Mouse (Mus musculus) neural tube, embryonic 11.5 days (tissue): ENCODE results near the gene Olfr993. TPM values are rescaled to one million over a fixed set of nuclear protein-coding genes. Genes with fewer than 3 reads are reported as not detected.

ENCODE experiments used
- ATAC-seq: fragments of 200-750 bp; cut with Nextera tagmentation; 2 replicates; pipeline ENCODE4 v1.8.0; 2017; ENCODE audit warnings: moderate number of reproducible peaks, mild to moderate bottlenecking, moderate TSS enrichment, moderate library complexity; ENCODE audit not compliant: insufficient read depth, low FRiP score, low TSS enrichment
- DNase-seq: peaks from one replicate; pipeline ENCODE4 v3.0.0-alpha.2; 2015; ENCODE audit warnings: low spot score
- H3K27ac ChIP-seq: fragments of 300-500 bp; sonication (generic); 2 replicates; pipeline ENCODE4 v1.5.1; 2014; ENCODE audit warnings: low read depth, mild to moderate bottlenecking, low read length
- H3K27me3 ChIP-seq: fragments of 300-500 bp; sonication (generic); 2 replicates; pipeline ENCODE4 v1.6.1; 2014; ENCODE audit warnings: mild to moderate bottlenecking, low read length, mixed read lengths; ENCODE audit not compliant: control insufficient read depth, insufficient read depth
- H3K36me3 ChIP-seq: fragments of 300-500 bp; sonication (generic); 2 replicates; pipeline ENCODE4 v1.6.1; 2014; ENCODE audit warnings: mild to moderate bottlenecking, low read length, moderate library complexity, mixed read lengths; ENCODE audit not compliant: control insufficient read depth, insufficient read depth
- H3K4me1 ChIP-seq: fragments of 300-500 bp; sonication (generic); 2 replicates; pipeline ENCODE4 v1.6.1; 2014; ENCODE audit warnings: low read length, mixed read lengths; ENCODE audit not compliant: control insufficient read depth, insufficient read depth
- H3K4me2 ChIP-seq: fragments of 300-500 bp; sonication (generic); 2 replicates; pipeline ENCODE4 v1.6.1; 2014; ENCODE audit warnings: low read depth, mild to moderate bottlenecking, moderate library complexity
- H3K4me3 ChIP-seq: fragments of 300-500 bp; sonication (generic); 2 replicates; pipeline ENCODE4 v1.5.1; 2014; ENCODE audit warnings: low read depth, low read length
- H3K9ac ChIP-seq: fragments of 300-500 bp; sonication (generic); 2 replicates; pipeline ENCODE4 v1.6.1; 2014; ENCODE audit warnings: mild to moderate bottlenecking, low read length
- H3K9me3 ChIP-seq: fragments of 300-500 bp; sonication (generic); 2 replicates; pipeline ENCODE4 v1.6.1; 2016; ENCODE audit warnings: low read length; ENCODE audit not compliant: control insufficient read depth
- WGBS: fragments of 180-500 bp; shearing (Covaris S2); extraction: QIAGEN DNeasy Blood & Tissue Kit; methylation state at CpG from one replicate; pipeline ENCODE4 v1.1.7; 2014; 5-methylcytosine and 5-hydroxymethylcytosine counted together
- polyA plus RNA-seq: library from polyadenylated mRNA; unstranded; fragments of >200 nt; fragmentation: Nextera tagmentation; extraction: Ambion mirVana; gene quantifications from 2 replicates; pipeline ENCODE4 v1.2.1, GENCODE M21; 2014

The Olfr993 gene
- polyA plus RNA-seq, result not detected in 2 replicates

DNA sequence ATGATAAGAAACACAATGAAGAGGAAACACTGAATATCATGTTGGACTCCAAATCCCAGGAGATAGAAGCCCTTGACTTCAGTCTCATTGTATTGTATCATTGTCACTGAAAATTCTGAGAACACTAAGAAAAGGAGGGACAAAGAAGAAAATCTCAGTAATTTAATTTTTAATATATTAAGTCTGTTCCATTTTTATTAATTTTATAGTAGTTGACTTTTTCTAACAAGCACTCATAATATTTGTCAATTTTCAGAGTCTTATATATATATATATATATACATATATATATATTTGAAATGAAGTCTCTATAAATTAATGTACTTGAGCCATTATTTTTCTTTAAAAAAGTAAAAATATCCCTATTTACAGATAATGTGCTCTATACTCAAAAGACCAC lies at the start of gene Olfr993:
Gene Olfr993 (minus strand): TSS at position 101 of the 400 bp plus-strand sequence.
- Histone ChIP-seq H3K27me3 (no peaks in the 10 kb centered on the region), H3K9ac (no peak within 1 kb of the TSS), H3K36me3 (no peaks in the 10 kb centered on the region), H3K4me3 (no peak within 1 kb of the TSS), H3K27ac (no peak within 1 kb of the TSS), H3K4me1 (no peaks in the 10 kb centered on the region), H3K4me2 (no peak within 1 kb of the TSS), H3K9me3 (no peaks in the 10 kb centered on the region)
- ATAC-seq (no peak), DNase-seq (no peak)

DNA sequence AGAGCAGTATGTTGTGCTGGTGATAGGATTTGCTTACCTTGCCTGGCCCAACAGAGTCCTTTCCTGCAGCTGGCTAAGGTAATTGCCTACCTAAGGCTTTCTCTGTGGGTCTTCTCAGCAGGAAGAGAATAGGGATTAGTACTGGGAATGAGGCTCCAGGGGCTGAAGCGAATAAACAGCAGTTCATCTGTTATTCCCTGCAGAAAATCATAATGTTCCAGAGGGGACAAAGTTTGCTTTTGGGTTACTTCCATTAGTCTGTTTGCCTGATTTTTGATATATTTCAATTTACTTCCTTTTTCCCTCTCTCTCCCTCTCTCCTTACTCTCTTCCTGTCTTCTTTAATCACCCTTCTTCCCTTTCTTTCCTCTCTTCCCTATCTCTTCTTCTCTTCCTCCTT lies 28.9 kb upstream of the Olfr993 start, which contains the start of gene Olfr995:
Gene Olfr995 (minus strand): TSS at position 101 of the 400 bp plus-strand sequence.
- Histone ChIP-seq H3K4me3 (no peak within 1 kb of the TSS), H3K9me3 (no peaks in the 10 kb centered on the region), H3K9ac (no peak within 1 kb of the TSS), H3K4me1 (no peaks in the 10 kb centered on the region), H3K27ac (no peak within 1 kb of the TSS), H3K4me2 (no peak within 1 kb of the TSS), H3K36me3 (no peaks in the 10 kb centered on the region), H3K27me3 (no peaks in the 10 kb centered on the region)
- DNase-seq, result no peak
- ATAC-seq, result no peak
- 25% methylated on average over 1 of the region's 1 CpGs for WGBS

DNA sequence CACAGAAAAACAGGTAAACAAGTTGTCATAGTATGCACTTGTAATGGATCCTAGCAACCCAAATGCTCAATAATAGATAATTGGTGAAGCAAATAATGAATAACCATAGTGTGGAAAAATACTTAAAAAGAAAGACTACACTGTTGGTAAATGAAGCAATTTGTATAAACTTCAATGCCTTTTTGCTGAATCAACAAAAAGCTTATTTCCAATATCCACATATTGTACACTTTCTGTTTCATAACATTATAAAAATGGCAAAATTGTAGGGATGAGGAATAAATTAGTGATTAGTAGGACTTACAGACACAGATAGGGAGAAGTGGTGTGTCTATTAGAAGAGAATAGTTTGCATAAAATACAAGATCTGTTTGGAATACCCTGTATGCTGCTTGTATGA lies 27.9 kb upstream of the Olfr993 start:
- no peaks in the 10 kb centered on the region for H3K27me3 ChIP-seq
- no peaks in the 10 kb centered on the region for H3K9me3 ChIP-seq
- no peaks in the 10 kb centered on the region for H3K36me3 ChIP-seq
- ATAC-seq (no peak), DNase-seq (no peak)
- no peak overlapping the region for H3K4me2 ChIP-seq
- no peak overlapping the region for H3K27ac ChIP-seq
- H3K9ac ChIP-seq, result no peak overlapping the region
- no peaks in the 10 kb centered on the region for H3K4me1 ChIP-seq
- H3K4me3 ChIP-seq, result no peak overlapping the region

DNA sequence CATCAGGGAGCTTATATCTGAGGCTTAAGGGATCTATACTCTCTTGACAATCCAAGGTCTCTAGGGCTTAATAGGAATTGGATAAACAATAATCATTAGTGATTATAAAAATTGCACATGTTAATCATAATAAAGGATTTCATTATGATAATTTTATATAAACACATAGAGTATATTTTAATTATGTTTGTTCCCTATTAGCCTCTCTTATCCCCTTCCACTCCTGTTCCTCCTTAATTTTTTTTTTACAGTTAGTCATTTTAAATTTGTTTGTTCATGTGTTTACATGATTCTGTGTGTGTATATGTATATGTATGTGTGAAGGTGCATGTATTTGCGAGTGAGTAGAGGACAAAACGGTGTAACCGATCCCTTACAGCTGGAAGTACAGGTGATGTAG lies 21.7 kb upstream of the Olfr993 start, which contains the start of gene Olfr994:
Gene Olfr994 (minus strand): TSS at position 101 of the 400 bp plus-strand sequence.
- H3K27me3 ChIP-seq, result no peaks in the 10 kb centered on the region
- WGBS, result 91% methylated on average over 3 of the region's 3 CpGs
- H3K27ac ChIP-seq, result no peak within 1 kb of the TSS
- H3K9ac ChIP-seq, result no peak within 1 kb of the TSS
- no peaks in the 10 kb centered on the region for H3K9me3 ChIP-seq
- H3K4me1 ChIP-seq, result no peaks in the 10 kb centered on the region
- H3K4me2 ChIP-seq, result no peak within 1 kb of the TSS
- H3K36me3 ChIP-seq, result no peaks in the 10 kb centered on the region
- no peak for DNase-seq
- ATAC-seq, result no peak
- H3K4me3 ChIP-seq, result no peak within 1 kb of the TSS

DNA sequence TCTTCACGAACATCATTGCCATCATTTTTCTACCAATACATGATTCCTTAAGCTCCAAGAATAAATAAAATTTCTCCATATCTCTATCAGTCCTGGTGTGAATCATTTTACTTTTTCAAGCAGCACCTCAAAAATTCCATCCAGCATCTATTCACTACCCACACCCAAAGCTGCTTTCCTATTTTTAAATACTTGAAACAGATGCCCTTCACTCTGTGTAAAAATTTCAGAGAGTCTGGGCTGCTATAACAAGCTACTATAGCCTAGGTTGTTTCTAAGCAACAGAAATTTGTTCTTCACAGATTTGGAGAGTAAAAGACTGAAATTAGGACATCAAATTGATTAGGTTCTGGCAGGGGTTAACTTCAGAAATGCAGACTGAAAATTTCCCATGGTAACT lies 11.2 kb upstream of the Olfr993 start:
- ATAC-seq (no peak), DNase-seq (no peak)
- H3K36me3 ChIP-seq, result no peaks in the 10 kb centered on the region
- H3K4me3 ChIP-seq, result no peak overlapping the region
- no peaks in the 10 kb centered on the region for H3K4me1 ChIP-seq
- no peak overlapping the region for H3K9ac ChIP-seq
- WGBS, result 88% methylated on average over 1 of the region's 1 CpGs
- no peaks in the 10 kb centered on the region for H3K9me3 ChIP-seq
- H3K27me3 ChIP-seq, result no peaks in the 10 kb centered on the region
- no peak overlapping the region for H3K4me2 ChIP-seq
- no peak overlapping the region for H3K27ac ChIP-seq

DNA sequence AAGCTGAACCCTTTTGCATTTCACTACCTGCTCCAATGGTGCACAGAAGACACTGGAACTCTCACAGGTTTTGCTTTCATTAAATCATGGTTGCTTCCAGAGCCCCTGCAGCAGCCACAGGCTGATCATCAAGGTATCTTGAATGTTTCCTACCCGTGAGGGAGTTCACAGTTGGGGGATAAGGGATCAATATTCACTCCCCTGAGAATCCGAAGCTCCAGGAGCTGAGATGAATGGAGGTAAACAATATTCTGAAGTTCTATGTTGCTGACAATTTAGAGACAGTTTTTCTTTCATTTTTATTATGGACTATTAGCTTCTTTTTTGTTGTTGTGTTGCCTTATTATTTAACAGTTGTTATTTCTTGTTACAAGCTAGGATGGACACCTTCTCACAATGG lies 5.3 kb downstream of the Olfr993 start, which contains the start of gene Olfr992:
Gene Olfr992 (minus strand): TSS at position 101 of the 400 bp plus-strand sequence.
- DNase-seq (no peak), ATAC-seq (no peak)
- no peaks in the 10 kb centered on the region for H3K9me3 ChIP-seq
- no peaks in the 10 kb centered on the region for H3K27me3 ChIP-seq
- no peak within 1 kb of the TSS for H3K27ac ChIP-seq
- no peak within 1 kb of the TSS for H3K9ac ChIP-seq
- no peak within 1 kb of the TSS for H3K4me3 ChIP-seq
- H3K36me3 ChIP-seq, result no peaks in the 10 kb centered on the region
- H3K4me2 ChIP-seq, result no peak within 1 kb of the TSS
- 67% methylated on average over 2 of the region's 2 CpGs for WGBS
- no peaks in the 10 kb centered on the region for H3K4me1 ChIP-seq

Other genes starting within 250 kb of the Olfr993 start
- 1.1 and 1.2 TPM in 2 replicates for gene Lrrc55, start 217.7 kb downstream of the Olfr993 start, polyA plus RNA-seq
- gene Olfr987, start 75.6 kb downstream of the Olfr993 start, polyA plus RNA-seq, result not detected in 2 replicates
- not detected in 2 replicates for gene Olfr988, start 51.6 kb downstream of the Olfr993 start, polyA plus RNA-seq
- gene Olfr992, start 5.4 kb downstream of the Olfr993 start, polyA plus RNA-seq, result not detected in 2 replicates
- not detected in 2 replicates for gene Olfr994, start 21.6 kb upstream of the Olfr993 start, polyA plus RNA-seq
- gene Olfr995, start 28.8 kb upstream of the Olfr993 start, polyA plus RNA-seq, result not detected in 2 replicates
- gene 4833423E24Rik, start 104.1 kb upstream of the Olfr993 start, polyA plus RNA-seq, result not detected in 2 replicates
- not detected in 2 replicates for gene Olfr996, start 164.3 kb upstream of the Olfr993 start, polyA plus RNA-seq
- gene Olfr998, start 174.1 kb upstream of the Olfr993 start, polyA plus RNA-seq, result not detected in 2 replicates
- gene Olfr1000, start 197.0 kb upstream of the Olfr993 start, polyA plus RNA-seq, result not detected in 2 replicates
- gene Olfr1002, start 235.8 kb upstream of the Olfr993 start, polyA plus RNA-seq, result not detected in 2 replicates
- not detected in 2 replicates for gene Olfr154, start 249.6 kb upstream of the Olfr993 start, polyA plus RNA-seq